Mouse (Mus musculus) neutrophil, adult 5-6 weeks (primary cell): ENCODE measurements around the gene Trem2. TPM values are rescaled to one million over a fixed set of nuclear protein-coding genes. Genes with fewer than 3 reads are reported as not detected.
"Not testable (repeated sequence)": the region's sequence is repeated elsewhere in the genome, so short reads cannot be mapped to it uniquely, and the experiment has no call there.

Source experiments
- ATAC-seq: fragments of 151-379, 151-347 bp; 2 replicates; pipeline ENCODE4 v1.8.0; 2017; ENCODE audit warnings: mild to moderate bottlenecking, moderate TSS enrichment; ENCODE audit not compliant: insufficient number of reproducible peaks, poor library complexity, low FRiP score, severe bottlenecking; ENCODE audit errors: extremely low read depth
- total RNA-seq: library from RNA; stranded (forward); fragments of 200-1000 nt; gene quantifications from 2 replicates; pipeline ENCODE4 v1.2.3, GENCODE M21; 2017

Trem2 gene
- total RNA-seq, 1 experiment from 2014 or later = 2.6 TPM

GRCm38 (mm10) chr17:48345824-48346223 is 377 bp upstream of the Trem2 start:
- ATAC-seq = no peak

GRCm38 (mm10) chr17:48346834-48347233 is 633 bp downstream of the Trem2 start:
- no peak for ATAC-seq

- ATAC-seq = peak; percentile 28; the same call in 1 of the 2 replicates
Measured at GRCm38 (mm10) chr17:48347287-48347686, 1.1 kb downstream of the Trem2 start.

GRCm38 (mm10) chr17:48350681-48351193 is 4.5 kb downstream of the Trem2 start:
- no peak for ATAC-seq

- not testable (repeated sequence) for ATAC-seq
Measured at GRCm38 (mm10) chr17:48352976-48353375, 6.8 kb downstream of the Trem2 start.

- no peak for ATAC-seq
Measured at GRCm38 (mm10) chr17:48355822-48356221, 9.6 kb downstream of the Trem2 start.

GRCm38 (mm10) chr17:48357892-48358291 is 11.7 kb downstream of the Trem2 start:
- ATAC-seq = no peak

- no peak for ATAC-seq
Measured at GRCm38 (mm10) chr17:48359616-48360015, 13.4 kb downstream of the Trem2 start, which contains the start of gene Treml1. Gene Treml1 (plus strand): TSS chr17:48359916.

- no peak for ATAC-seq
Measured at GRCm38 (mm10) chr17:48360462-48360861, 14.3 kb downstream of the Trem2 start.

GRCm38 (mm10) chr17:48362346-48362745 is 16.1 kb downstream of the Trem2 start:
- ATAC-seq = no peak

- ATAC-seq = no peak
Measured at GRCm38 (mm10) chr17:48362966-48363365, 16.8 kb downstream of the Trem2 start.

- ATAC-seq = no peak
Measured at GRCm38 (mm10) chr17:48363421-48363965, 17.3 kb downstream of the Trem2 start.

GRCm38 (mm10) chr17:48365511-48366155 is 19.4 kb downstream of the Trem2 start:
- no peak for ATAC-seq

GRCm38 (mm10) chr17:48366806-48367205 is 20.6 kb downstream of the Trem2 start:
- ATAC-seq = no peak

GRCm38 (mm10) chr17:48371621-48372020 is 25.4 kb downstream of the Trem2 start:
- ATAC-seq = no peak

GRCm38 (mm10) chr17:48372987-48373386 is 26.8 kb downstream of the Trem2 start:
- no peak for ATAC-seq

- no peak for ATAC-seq
Measured at GRCm38 (mm10) chr17:48376102-48376501, 29.9 kb downstream of the Trem2 start.

- no peak for ATAC-seq
Measured at GRCm38 (mm10) chr17:48379050-48379449, 32.8 kb downstream of the Trem2 start.

GRCm38 (mm10) chr17:48385786-48386461 is 39.7 kb downstream of the Trem2 start:
- no peak for ATAC-seq

- ATAC-seq = no peak
Measured at GRCm38 (mm10) chr17:48388666-48389065, 42.5 kb downstream of the Trem2 start.
